Mouse (Mus musculus) E14TG2a.4 (cell line): Measurements from ENCODE around the gene Plk4.

Source experiments
- CTCF ChIP-seq: conservative IDR thresholded peaks from 2 replicates; pipeline ENCODE4 v1.5.1; 2014; ENCODE audit warnings: low read length
- NANOG ChIP-seq: IDR thresholded peaks from 2 replicates; pipeline ENCODE4 v1.6.1; 2014; ENCODE audit warnings: borderline replicate concordance, low read length, mixed read lengths
- POU5F1 ChIP-seq: IDR thresholded peaks from 2 replicates; pipeline ENCODE4 v1.6.1; 2014; ENCODE audit warnings: low read length, borderline replicate concordance

DNA sequence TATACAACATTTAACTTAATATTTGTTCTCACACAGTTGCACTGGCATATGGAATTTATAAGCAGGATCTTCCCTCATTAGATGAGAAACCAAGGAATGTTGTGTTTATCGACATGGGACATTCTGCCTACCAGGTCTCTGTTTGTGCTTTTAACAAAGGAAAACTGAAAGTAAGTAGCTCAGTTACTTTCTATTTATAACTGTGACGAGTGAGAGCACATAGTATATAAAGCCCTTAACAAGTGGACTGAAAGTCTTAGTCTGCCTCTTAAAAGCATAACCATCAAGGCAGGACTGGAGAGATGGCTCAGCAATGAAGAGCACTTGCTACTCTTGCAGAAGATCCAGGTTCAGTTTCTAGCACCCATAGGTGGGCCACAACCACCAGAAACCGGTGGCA is 39.1 kb upstream of the Plk4 start:
- TF ChIP-seq CTCF (no peak), NANOG (no peak), POU5F1 (no peak)
